Mouse (Mus musculus) embryonic facial prominence, embryonic 14.5 days (tissue): ENCODE measurements at regions not wholly inside any gene's neighbourhood (a gene's known extent, or its start where the extent isn't known, plus 50 kb on each side); places are given as distances from the start of the nearest gene placed in this dataset.

Experiments
- ATAC-seq: fragments of 200-750 bp; cut with Nextera tagmentation; 2 replicates; pipeline ENCODE4 v1.8.0; 2017; ENCODE audit warnings: low read depth, moderate number of reproducible peaks, moderate TSS enrichment
- DNase-seq: peaks from one replicate; pipeline ENCODE4 v3.0.0-alpha.2; 2015; ENCODE audit warnings: low spot score
- H3K27ac ChIP-seq: fragments of 300-500 bp; sonication (generic); replicated peaks from 2 replicates; pipeline ENCODE4 v1.5.1; 2014; ENCODE audit warnings: low read depth, mild to moderate bottlenecking, low read length, moderate library complexity
- H3K27me3 ChIP-seq: fragments of 300-500 bp; sonication (generic); replicated peaks from 2 replicates; pipeline ENCODE4 v1.6.1; 2014; ENCODE audit warnings: low read length; ENCODE audit not compliant: control insufficient read depth, insufficient read depth
- H3K36me3 ChIP-seq: fragments of 300-500 bp; sonication (generic); 2 replicates; pipeline ENCODE4 v1.6.1; 2014; ENCODE audit warnings: low read length, mixed read lengths; ENCODE audit not compliant: control insufficient read depth, insufficient read depth
- H3K4me1 ChIP-seq: fragments of 300-500 bp; sonication (generic); 2 replicates; pipeline ENCODE4 v1.6.1; 2014; ENCODE audit warnings: antibody characterized with exemption, low read length; ENCODE audit not compliant: control insufficient read depth, insufficient read depth
- H3K4me2 ChIP-seq: fragments of 300-500 bp; sonication (generic); 2 replicates; pipeline ENCODE4 v1.6.1; 2014; ENCODE audit warnings: low read depth, mild to moderate bottlenecking, low read length, moderate library complexity, mixed read lengths
- H3K4me3 ChIP-seq: fragments of 300-500 bp; sonication (generic); 2 replicates; pipeline ENCODE4 v1.5.1; 2014; ENCODE audit warnings: low read depth, mild to moderate bottlenecking, low read length
- H3K9ac ChIP-seq: fragments of 300-500 bp; sonication (generic); 2 replicates; pipeline ENCODE4 v1.6.1; 2014; ENCODE audit warnings: low read depth, mild to moderate bottlenecking, low read length, moderate library complexity, mixed read lengths
- H3K9me3 ChIP-seq: fragments of 300-500 bp; sonication (generic); 2 replicates; pipeline ENCODE4 v1.6.1; 2016; ENCODE audit warnings: low read length; ENCODE audit not compliant: control insufficient read depth
- WGBS: fragments of 180-500 bp; shearing (Covaris S2); extraction: QIAGEN DNeasy Blood & Tissue Kit; methylation state at CpG from one replicate; pipeline ENCODE4 v1.1.7; 2014; 5-methylcytosine and 5-hydroxymethylcytosine counted together

- no peak for DNase-seq
- Histone ChIP-seq H3K4me3 (no peak overlapping the region), H3K9me3 (no peaks in the 10 kb centered on the region), H3K27me3 (no peaks in the 10 kb centered on the region), H3K27ac (no peak overlapping the region), H3K9ac (no peak overlapping the region), H3K4me2 (no peak overlapping the region), H3K4me1 (no peaks in the 10 kb centered on the region), H3K36me3 (no peaks in the 10 kb centered on the region)
- no peak for ATAC-seq
- WGBS = 79% methylated on average over 5 of the region's 5 CpGs
Observed at GRCm38 (mm10) chr10:37473086-37473485, 334.4 kb upstream of the Marcks start.

- H3K27me3 ChIP-seq = no peaks in the 10 kb centered on the region
- WGBS = 75% methylated on average over 2 of the region's 2 CpGs
- no peaks in the 10 kb centered on the region for H3K9me3 ChIP-seq
- no peak overlapping the region for H3K4me3 ChIP-seq
- H3K36me3 ChIP-seq = no peaks in the 10 kb centered on the region
- no peaks in the 10 kb centered on the region for H3K4me1 ChIP-seq
- DNase-seq (peak; percentile 12), ATAC-seq (no peak)
- H3K27ac ChIP-seq = no peak overlapping the region
- H3K4me2 ChIP-seq = no peak overlapping the region
- H3K9ac ChIP-seq = no peak overlapping the region
Observed at GRCm38 (mm10) chr10:37457384-37457783, 318.7 kb upstream of the Marcks start.

GRCm38 (mm10) chr10:37449894-37450293 is 311.2 kb upstream of the Marcks start:
- H3K36me3 ChIP-seq = no peaks in the 10 kb centered on the region
- no peaks in the 10 kb centered on the region for H3K27me3 ChIP-seq
- H3K27ac ChIP-seq = no peak overlapping the region
- ATAC-seq = no peak
- 59% methylated on average over 2 of the region's 2 CpGs for whole genome bisulfite sequencing
- no peaks in the 10 kb centered on the region for H3K9me3 ChIP-seq
- H3K4me2 ChIP-seq = no peak overlapping the region
- H3K4me3 ChIP-seq = no peak overlapping the region
- H3K9ac ChIP-seq = no peak overlapping the region
- peak; percentile 44 for DNase-seq
- H3K4me1 ChIP-seq = no peaks in the 10 kb centered on the region

- WGBS = 74% methylated on average over 4 of the region's 4 CpGs
Observed at GRCm38 (mm10) chr10:37447333-37448204, 308.8 kb upstream of the Marcks start.

GRCm38 (mm10) chr10:37439863-37440613 is 301.3 kb upstream of the Marcks start:
- Histone ChIP-seq H3K36me3 (no peaks in the 10 kb centered on the region), H3K27ac (no peak overlapping the region), H3K4me2 (no peak overlapping the region), H3K4me3 (no peak overlapping the region), H3K4me1 (0 out of 2 replicates have a peak, but pooled peaks cover under 1% of the 10 kb centered on the region), H3K27me3 (no peaks in the 10 kb centered on the region), H3K9ac (no peak overlapping the region), H3K9me3 (no peaks in the 10 kb centered on the region)
- WGBS = 57% methylated on average over 4 of the region's 4 CpGs
- DNase-seq (no peak), ATAC-seq (no peak)

More at GRCm38 (mm10) chr10:37447333-37448204, 308.8 kb upstream of the Marcks start:
- Histone ChIP-seq H3K4me1 (no peaks in the 10 kb centered on the region), H3K9ac (no peak overlapping the region), H3K9me3 (no peaks in the 10 kb centered on the region), H3K4me3 (no peak overlapping the region), H3K27ac (no peak overlapping the region), H3K27me3 (no peaks in the 10 kb centered on the region), H3K36me3 (no peaks in the 10 kb centered on the region), H3K4me2 (no peak overlapping the region)
- DNase-seq = no peak
- no peak for ATAC-seq

GRCm38 (mm10) chr10:37438312-37438711 is 299.6 kb upstream of the Marcks start:
- no peaks in the 10 kb centered on the region for H3K27me3 ChIP-seq
- no peaks in the 10 kb centered on the region for H3K36me3 ChIP-seq

GRCm38 (mm10) chr10:37436849-37437248 is 298.1 kb upstream of the Marcks start:
- Histone ChIP-seq H3K27me3 (no peaks in the 10 kb centered on the region), H3K9ac (no peak overlapping the region)
- ATAC-seq = no peak

More at GRCm38 (mm10) chr10:37438312-37438711, 299.6 kb upstream of the Marcks start:
- H3K4me1 ChIP-seq = 0 out of 2 replicates have a peak, but pooled peaks cover 3% of the 10 kb centered on the region
- H3K4me2 ChIP-seq = no peak overlapping the region
- no peak overlapping the region for H3K27ac ChIP-seq
- no peak overlapping the region for H3K9ac ChIP-seq
- DNase-seq (no peak), ATAC-seq (no peak)
- no peak overlapping the region for H3K4me3 ChIP-seq
- WGBS = 65% methylated on average over 3 of the region's 3 CpGs
- no peaks in the 10 kb centered on the region for H3K9me3 ChIP-seq

GRCm38 (mm10) chr10:37434229-37434628 is 295.5 kb upstream of the Marcks start:
- 56% methylated on average over 5 of the region's 5 CpGs for WGBS
- Histone ChIP-seq H3K36me3 (no peaks in the 10 kb centered on the region), H3K27me3 (no peaks in the 10 kb centered on the region), H3K4me2 (no peak overlapping the region), H3K9me3 (no peaks in the 10 kb centered on the region), H3K4me3 (no peak overlapping the region), H3K27ac (no peak overlapping the region), H3K9ac (no peak overlapping the region), H3K4me1 (0 out of 2 replicates have a peak, but pooled peaks cover 3% of the 10 kb centered on the region)
- peak; percentile 45 for DNase-seq
- peak; percentile 84 for ATAC-seq

More at GRCm38 (mm10) chr10:37436849-37437248, 298.1 kb upstream of the Marcks start:
- DNase-seq = peak; percentile 54
- Histone ChIP-seq H3K4me2 (no peak overlapping the region), H3K4me1 (0 out of 2 replicates have a peak, but pooled peaks cover 3% of the 10 kb centered on the region), H3K27ac (no peak overlapping the region), H3K4me3 (no peak overlapping the region), H3K9me3 (no peaks in the 10 kb centered on the region), H3K36me3 (no peaks in the 10 kb centered on the region)
